Mouse (Mus musculus): ENCODE measurements at regions not wholly inside any gene's neighbourhood (a gene's known extent, or its start where the extent isn't known, plus 50 kb on each side); places are given as distances from the start of the nearest gene placed in this dataset.

DNA sequence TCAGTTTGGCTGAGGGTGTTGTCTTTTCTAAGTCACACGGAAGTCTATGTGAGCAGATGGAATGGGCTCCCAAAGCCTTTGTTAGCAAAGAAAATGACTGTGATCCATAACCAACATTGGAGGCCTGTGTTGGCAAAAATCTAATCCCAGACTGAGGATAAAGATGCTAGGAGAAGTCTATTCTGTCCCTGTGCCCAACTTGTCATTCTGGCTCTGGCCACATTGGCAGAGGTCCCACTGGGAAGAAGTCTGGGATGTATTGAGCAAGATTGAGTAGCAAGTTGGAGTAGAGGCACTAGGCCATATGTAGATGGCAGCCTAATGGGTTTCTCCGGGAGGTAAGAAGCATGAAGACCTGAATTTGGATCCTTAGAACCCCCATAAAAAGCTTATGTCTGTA lies 54.1 kb downstream of the Nog start:
- H3K9me3 ChIP-seq (ENCODE audit: control insufficient read depth, low read length), result 0 out of 2 replicates have a peak, but pooled peaks cover 3% of the 10 kb centered on the region
- WGBS, result 91% methylated on average over 2 of the region's 2 CpGs
- no peak overlapping the region for H3K9ac ChIP-seq (ENCODE audit: low read length)
- H3K4me3 ChIP-seq (ENCODE audit: low read depth, low read length), result no peak overlapping the region
- H3K27me3 ChIP-seq (replicated peaks; ENCODE audit: control insufficient read depth, insufficient read depth, low read length), result no peaks in the 10 kb centered on the region
- H3K4me1 ChIP-seq (replicated peaks; ENCODE audit: control insufficient read depth, insufficient read depth, low read length), result no peaks in the 10 kb centered on the region
- ATAC-seq (replicated peaks; ENCODE audit: low FRiP score, low TSS enrichment, low read depth) (no peak), DNase-seq (ENCODE audit: low spot score) (no peak)
- no peak overlapping the region for H3K27ac ChIP-seq (ENCODE audit: low read depth)
- no peak overlapping the region for H3K4me2 ChIP-seq (ENCODE audit: low read length)
- no peaks in the 10 kb centered on the region for H3K36me3 ChIP-seq (ENCODE audit: control insufficient read depth, insufficient read depth, low read length)

DNA sequence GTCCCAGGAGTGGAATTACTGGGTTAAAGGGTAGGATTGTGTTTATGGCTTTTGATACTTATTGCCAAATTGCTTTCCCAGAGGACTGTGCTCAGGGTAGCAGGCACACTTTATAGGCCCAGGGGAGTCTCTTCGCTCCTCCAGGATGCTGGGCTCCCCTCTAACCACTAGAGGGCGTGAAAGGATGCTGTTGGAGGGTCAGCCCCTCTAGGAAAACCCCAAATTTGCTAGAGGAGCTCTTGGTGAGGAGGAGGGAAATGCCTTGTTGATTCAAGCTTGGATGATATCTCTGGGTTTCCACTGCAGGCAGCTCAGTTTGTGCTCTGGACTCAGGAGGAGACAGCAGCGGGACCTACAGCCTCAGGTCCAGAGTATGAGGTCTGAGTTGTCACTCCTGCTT lies 58.8 kb downstream of the Nog start:
- Histone ChIP-seq H3K4me1 (replicated peaks; ENCODE audit: control insufficient read depth, insufficient read depth, low read length) (no peaks in the 10 kb centered on the region), H3K4me3 (ENCODE audit: low read depth, low read length) (no peak overlapping the region), H3K4me2 (ENCODE audit: low read length) (no peak overlapping the region), H3K27ac (ENCODE audit: low read depth) (no peak overlapping the region), H3K9ac (ENCODE audit: low read length) (no peak overlapping the region), H3K36me3 (ENCODE audit: control insufficient read depth, insufficient read depth, low read length) (no peaks in the 10 kb centered on the region), H3K9me3 (ENCODE audit: control insufficient read depth, low read length) (no peaks in the 10 kb centered on the region), H3K27me3 (replicated peaks; ENCODE audit: control insufficient read depth, insufficient read depth, low read length) (no peaks in the 10 kb centered on the region)
- 26% methylated on average over 3 of the region's 3 CpGs for WGBS
- peak; percentile 63 for DNase-seq (ENCODE audit: low spot score)
- ATAC-seq (replicated peaks; ENCODE audit: low FRiP score, low TSS enrichment, low read depth), result no peak

DNA sequence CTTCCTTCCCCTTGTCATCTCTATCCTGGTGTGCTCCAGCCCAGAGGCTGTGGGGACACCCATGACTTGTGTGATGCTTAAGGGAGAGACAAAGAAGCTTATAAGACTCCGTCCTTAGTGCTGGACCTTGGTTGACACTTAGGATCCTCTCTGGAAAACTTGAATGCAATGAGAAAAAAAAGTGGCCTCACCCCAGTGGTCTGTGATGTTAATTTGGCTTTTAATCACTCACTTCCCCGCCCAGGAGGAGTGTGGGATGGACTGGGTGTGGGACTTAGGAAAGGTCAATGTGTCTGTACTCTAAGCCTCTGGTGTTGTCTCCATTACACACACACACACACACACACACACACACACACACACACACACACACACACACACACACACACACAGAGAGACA lies 60.0 kb downstream of the Nog start:
- Histone ChIP-seq H3K36me3 (ENCODE audit: control insufficient read depth, insufficient read depth, low read length) (no peaks in the 10 kb centered on the region), H3K9me3 (ENCODE audit: control insufficient read depth, low read length) (no peaks in the 10 kb centered on the region), H3K4me1 (replicated peaks; ENCODE audit: control insufficient read depth, insufficient read depth, low read length) (no peaks in the 10 kb centered on the region), H3K27me3 (replicated peaks; ENCODE audit: control insufficient read depth, insufficient read depth, low read length) (no peaks in the 10 kb centered on the region), H3K27ac (ENCODE audit: low read depth) (no peak overlapping the region), H3K4me2 (ENCODE audit: low read length) (no peak overlapping the region), H3K4me3 (ENCODE audit: low read depth, low read length) (no peak overlapping the region), H3K9ac (ENCODE audit: low read length) (no peak overlapping the region)
- 66% methylated on average over 2 of the region's 2 CpGs for WGBS
- DNase-seq (ENCODE audit: low spot score) (no peak), ATAC-seq (replicated peaks; ENCODE audit: low FRiP score, low TSS enrichment, low read depth) (no peak)

DNA sequence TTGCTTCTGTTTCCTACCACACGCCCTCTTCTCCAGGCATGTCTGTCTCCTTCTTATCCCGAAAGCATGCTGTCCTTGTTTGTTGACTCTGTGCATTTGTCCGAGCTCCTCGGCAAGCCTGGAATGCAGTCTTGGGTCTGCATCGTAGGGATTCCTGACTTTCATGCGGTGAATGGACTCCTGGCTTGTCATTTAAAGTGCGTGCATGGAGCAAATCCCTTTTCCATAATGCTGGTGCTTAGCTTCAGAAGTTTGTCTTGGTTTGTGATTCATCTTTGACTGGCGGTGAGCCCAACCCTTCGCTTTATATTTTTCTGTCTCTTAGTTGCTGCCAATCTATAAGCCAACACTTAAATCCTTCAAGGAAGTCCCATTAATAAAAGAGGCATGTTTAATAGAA lies 62.2 kb downstream of the Nog start:
- no peak for DNase-seq (ENCODE audit: low spot score)
- no peak overlapping the region for H3K4me3 ChIP-seq (ENCODE audit: low read depth, low read length)
- ATAC-seq (replicated peaks; ENCODE audit: low FRiP score, low TSS enrichment, low read depth), result no peak
- no peaks in the 10 kb centered on the region for H3K27me3 ChIP-seq (replicated peaks; ENCODE audit: control insufficient read depth, insufficient read depth, low read length)
- no peak overlapping the region for H3K4me2 ChIP-seq (ENCODE audit: low read length)
- no peak overlapping the region for H3K27ac ChIP-seq (ENCODE audit: low read depth)
- no peaks in the 10 kb centered on the region for H3K4me1 ChIP-seq (replicated peaks; ENCODE audit: control insufficient read depth, insufficient read depth, low read length)
- 40% methylated on average over 9 of the region's 9 CpGs for WGBS
- no peaks in the 10 kb centered on the region for H3K36me3 ChIP-seq (ENCODE audit: control insufficient read depth, insufficient read depth, low read length)
- H3K9me3 ChIP-seq (ENCODE audit: control insufficient read depth, low read length), result no peaks in the 10 kb centered on the region
- no peak overlapping the region for H3K9ac ChIP-seq (ENCODE audit: low read length)

DNA sequence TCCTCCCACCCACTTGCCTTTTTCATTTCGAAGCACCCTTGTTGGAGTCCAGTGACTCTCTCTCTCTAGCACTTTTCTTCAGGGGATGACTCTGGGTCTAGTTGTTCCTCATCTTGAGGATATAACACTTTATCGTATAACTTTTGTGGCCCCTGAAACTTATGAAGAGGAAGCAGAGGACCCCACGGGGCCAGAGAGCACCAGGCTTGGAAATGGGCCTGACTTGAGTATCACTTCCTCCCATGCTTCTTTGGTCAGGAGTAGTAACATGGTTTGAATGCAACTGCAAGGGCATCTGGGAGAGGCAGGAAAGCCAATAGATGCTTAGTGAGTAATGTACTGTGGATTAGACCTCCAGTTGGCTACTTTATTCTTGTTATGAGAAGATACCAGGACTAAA lies 65.2 kb downstream of the Nog start:
- no peak overlapping the region for H3K4me2 ChIP-seq (ENCODE audit: low read length)
- 96% methylated on average over 3 of the region's 3 CpGs for WGBS
- H3K4me1 ChIP-seq (replicated peaks; ENCODE audit: control insufficient read depth, insufficient read depth, low read length), result no peaks in the 10 kb centered on the region
- ATAC-seq (replicated peaks; ENCODE audit: low FRiP score, low TSS enrichment, low read depth), result no peak
- H3K27ac ChIP-seq (ENCODE audit: low read depth), result no peak overlapping the region
- H3K9me3 ChIP-seq (ENCODE audit: control insufficient read depth, low read length), result no peaks in the 10 kb centered on the region
- no peak for DNase-seq (ENCODE audit: low spot score)
- H3K27me3 ChIP-seq (replicated peaks; ENCODE audit: control insufficient read depth, insufficient read depth, low read length), result no peaks in the 10 kb centered on the region
- no peak overlapping the region for H3K4me3 ChIP-seq (ENCODE audit: low read depth, low read length)
- no peaks in the 10 kb centered on the region for H3K36me3 ChIP-seq (ENCODE audit: control insufficient read depth, insufficient read depth, low read length)
- H3K9ac ChIP-seq (ENCODE audit: low read length), result no peak overlapping the region

DNA sequence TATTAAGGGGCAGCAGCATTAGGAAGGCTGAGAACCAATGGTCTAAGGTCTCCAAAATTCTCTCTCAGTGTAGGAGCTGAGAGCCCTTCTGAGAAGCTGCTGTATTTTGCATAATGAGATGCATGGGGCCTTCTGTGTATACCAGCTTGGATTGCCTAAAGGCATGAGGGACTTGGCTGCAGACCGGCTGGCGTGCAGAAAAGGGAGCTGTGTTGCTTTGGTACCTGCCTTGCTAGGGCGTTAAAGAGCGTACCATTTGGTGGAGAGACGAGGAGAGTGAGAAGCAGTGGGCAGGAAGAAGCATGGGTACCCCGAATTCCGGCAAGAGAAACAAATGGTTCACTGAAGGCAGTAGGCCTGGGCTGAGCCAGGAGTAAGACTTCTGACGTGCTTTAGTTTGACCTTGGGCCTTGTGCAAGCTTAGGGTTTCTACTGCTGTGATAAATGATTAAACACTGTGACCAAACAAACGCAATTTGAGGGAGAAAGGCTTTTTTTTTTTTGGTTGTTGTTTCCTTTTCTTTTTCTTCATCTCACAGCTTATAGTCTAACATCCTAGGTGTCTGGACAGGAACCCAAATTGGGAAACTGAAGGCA lies 69.2 kb downstream of the Nog start:
- 59% methylated on average over 9 of the region's 9 CpGs for WGBS
- Histone ChIP-seq H3K27me3 (replicated peaks; ENCODE audit: control insufficient read depth, insufficient read depth, low read length) (no peaks in the 10 kb centered on the region), H3K4me2 (ENCODE audit: low read length) (no peak overlapping the region), H3K4me1 (replicated peaks; ENCODE audit: control insufficient read depth, insufficient read depth, low read length) (no peaks in the 10 kb centered on the region), H3K27ac (ENCODE audit: low read depth) (no peak overlapping the region), H3K9me3 (ENCODE audit: control insufficient read depth, low read length) (no peaks in the 10 kb centered on the region), H3K4me3 (ENCODE audit: low read depth, low read length) (no peak overlapping the region), H3K9ac (ENCODE audit: low read length) (no peak overlapping the region), H3K36me3 (ENCODE audit: control insufficient read depth, insufficient read depth, low read length) (no peaks in the 10 kb centered on the region)
- DNase-seq (ENCODE audit: low spot score) (no peak), ATAC-seq (replicated peaks; ENCODE audit: low FRiP score, low TSS enrichment, low read depth) (no peak)

DNA sequence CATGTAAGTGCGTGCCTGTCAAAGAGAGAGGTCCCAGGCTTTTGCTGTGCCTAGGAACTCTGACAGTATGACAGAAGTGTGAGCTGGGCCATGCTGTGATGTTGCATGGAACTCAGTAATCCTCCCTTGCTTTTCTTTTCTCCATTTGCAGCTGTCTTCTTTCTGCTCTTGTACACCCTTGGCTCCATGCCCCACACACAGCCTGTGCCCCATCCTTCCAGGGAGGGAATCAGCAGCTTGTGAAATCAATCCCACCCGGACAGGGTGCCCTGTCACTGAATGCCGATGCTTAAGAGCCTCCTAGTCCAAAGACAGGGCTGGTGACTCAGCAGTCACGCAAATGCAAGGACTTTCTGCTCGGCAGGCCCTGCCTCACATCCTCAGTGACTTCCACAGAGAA lies 72.4 kb downstream of the Nog start:
- 63% methylated on average over 5 of the region's 5 CpGs for WGBS

DNA sequence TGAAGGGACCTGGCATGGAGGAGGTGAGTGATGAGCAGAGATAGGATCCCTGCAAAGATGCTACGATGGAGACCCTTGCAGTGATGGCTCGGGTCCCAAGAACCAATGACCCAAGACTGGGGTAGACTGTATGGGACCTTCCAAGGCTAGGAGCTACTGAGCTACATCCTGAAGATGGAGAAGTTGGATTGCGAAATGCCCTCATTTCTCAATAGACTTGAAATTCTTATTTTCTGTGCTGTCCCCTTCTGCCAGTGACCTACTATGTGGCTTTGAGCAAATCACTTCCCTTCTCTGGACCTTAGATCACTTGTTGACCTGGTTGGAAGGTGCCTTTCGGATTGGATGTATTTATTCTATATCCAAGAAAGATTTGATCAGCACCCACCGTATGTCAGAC lies 88.9 kb downstream of the Nog start:
- no peak for ATAC-seq (replicated peaks; ENCODE audit: low FRiP score, low TSS enrichment, low read depth)
- Histone ChIP-seq H3K27ac (ENCODE audit: low read depth) (no peak overlapping the region), H3K36me3 (ENCODE audit: control insufficient read depth, insufficient read depth, low read length) (no peaks in the 10 kb centered on the region), H3K27me3 (replicated peaks; ENCODE audit: control insufficient read depth, insufficient read depth, low read length) (no peaks in the 10 kb centered on the region), H3K4me3 (ENCODE audit: low read depth, low read length) (no peak overlapping the region), H3K9ac (ENCODE audit: low read length) (no peak overlapping the region), H3K4me1 (replicated peaks; ENCODE audit: control insufficient read depth, insufficient read depth, low read length) (peaks cover 8% of the 10 kb centered on the region; the same call in 1 of the 2 replicates), H3K4me2 (ENCODE audit: low read length) (no peak overlapping the region), H3K9me3 (ENCODE audit: control insufficient read depth, low read length) (no peaks in the 10 kb centered on the region)
- no peak for DNase-seq (ENCODE audit: low spot score)
- 90% methylated on average over 5 of the region's 5 CpGs for WGBS

More for the DNA sequence above, 72.4 kb downstream of the Nog start:
- Histone ChIP-seq H3K27me3 (replicated peaks; ENCODE audit: control insufficient read depth, insufficient read depth, low read length) (no peaks in the 10 kb centered on the region), H3K4me2 (ENCODE audit: low read length) (no peak overlapping the region), H3K4me3 (ENCODE audit: low read depth, low read length) (no peak overlapping the region), H3K9ac (ENCODE audit: low read length) (no peak overlapping the region), H3K36me3 (ENCODE audit: control insufficient read depth, insufficient read depth, low read length) (no peaks in the 10 kb centered on the region), H3K9me3 (ENCODE audit: control insufficient read depth, low read length) (no peaks in the 10 kb centered on the region), H3K27ac (ENCODE audit: low read depth) (no peak overlapping the region), H3K4me1 (replicated peaks; ENCODE audit: control insufficient read depth, insufficient read depth, low read length) (no peaks in the 10 kb centered on the region)
- no peak for DNase-seq (ENCODE audit: low spot score)
- ATAC-seq (replicated peaks; ENCODE audit: low FRiP score, low TSS enrichment, low read depth), result no peak

DNA sequence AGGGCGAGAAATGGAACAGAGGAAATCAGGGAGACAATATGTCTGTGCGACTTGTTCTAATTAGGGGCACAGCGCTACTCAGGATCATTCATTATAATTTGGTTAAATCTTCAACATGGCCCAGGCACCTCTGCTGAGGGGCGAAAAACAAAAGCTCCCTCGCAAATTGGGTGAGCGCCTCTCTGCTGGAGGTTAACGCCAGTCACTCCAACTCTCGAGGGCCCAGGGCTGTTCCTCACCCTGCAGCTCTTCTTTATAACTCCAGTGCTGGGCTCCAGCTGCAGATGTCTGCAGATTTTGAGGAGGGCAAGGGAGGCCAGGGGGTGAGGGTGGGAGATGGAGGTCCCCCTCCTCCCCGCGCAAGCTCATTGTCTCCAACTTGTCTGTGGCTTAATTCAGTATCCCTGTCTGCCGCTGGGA lies 92.6 kb downstream of the Nog start:
- Histone ChIP-seq H3K9ac (ENCODE audit: low read length) (no peak overlapping the region), H3K4me3 (ENCODE audit: low read depth, low read length) (no peak overlapping the region), H3K4me2 (ENCODE audit: low read length) (no peak overlapping the region), H3K4me1 (replicated peaks; ENCODE audit: control insufficient read depth, insufficient read depth, low read length) (peaks cover 8% of the 10 kb centered on the region; the same call in 1 of the 2 replicates), H3K9me3 (ENCODE audit: control insufficient read depth, low read length) (no peaks in the 10 kb centered on the region), H3K36me3 (ENCODE audit: control insufficient read depth, insufficient read depth, low read length) (no peaks in the 10 kb centered on the region), H3K27me3 (replicated peaks; ENCODE audit: control insufficient read depth, insufficient read depth, low read length) (no peaks in the 10 kb centered on the region), H3K27ac (ENCODE audit: low read depth) (no peak overlapping the region)
- WGBS, result 33% methylated on average over 11 of the region's 11 CpGs
- no peak for ATAC-seq (replicated peaks; ENCODE audit: low FRiP score, low TSS enrichment, low read depth)
- DNase-seq (ENCODE audit: low spot score), result peak; percentile 56

Data from intestine, embryonic 14.5 days (tissue).